Comparison of ENCODE assay signal across 27 mouse cellular contexts in genomic region chr1:155520285-155520684, GRCm38 (mm10).
"Had no signal": no experiment of that assay in that cellular context is flagged by ENCODE, and none has a peak within 500 bp of the region (broad histone marks: within the 10 kb centered on the region; RNA-seq: fewer than 3 reads in every experiment).

No protein-coding gene starts in this region.

- DNase-seq: gastrocnemius, adult 2 months; gastrocnemius, postnatal 10 days; gastrocnemius, postnatal 25 days; heart, adult 18-20 months; heart, postnatal 10 days; heart, postnatal 4 days; kidney, adult 18-20 months; kidney, adult 8-10 months; kidney, postnatal 10 days; kidney, postnatal 25 days; kidney, postnatal 4 days; layer of hippocampus, adult 9-11 months; layer of hippocampus, postnatal 36 days; left cerebral cortex, postnatal 4 days had no signal

- H3K27ac ChIP-seq: gastrocnemius, adult 2 months; heart, embryonic 10.5 days; hindbrain, embryonic 10.5 days; hindbrain, embryonic 12.5 days; hindbrain, embryonic 14.5 days; intestine, embryonic 15.5 days; limb, embryonic 13.5 days; limb, embryonic 15.5 days; liver, embryonic 12.5 days; liver, embryonic 14.5 days had no signal

- H3K36me3 ChIP-seq: heart, embryonic 10.5 days; heart, embryonic 12.5 days; hindbrain, embryonic 10.5 days; hindbrain, embryonic 12.5 days; intestine, embryonic 15.5 days; limb, embryonic 13.5 days; limb, embryonic 15.5 days; liver, embryonic 12.5 days had no signal

- H3K4me2 ChIP-seq: heart, embryonic 12.5 days; hindbrain, embryonic 12.5 days; hindbrain, embryonic 14.5 days; intestine, embryonic 15.5 days; limb, embryonic 13.5 days; limb, embryonic 15.5 days; liver, embryonic 12.5 days had no signal

- H3K9ac ChIP-seq: heart, embryonic 12.5 days; hindbrain, embryonic 12.5 days; hindbrain, embryonic 14.5 days; intestine, embryonic 15.5 days; limb, embryonic 13.5 days; limb, embryonic 15.5 days; liver, embryonic 12.5 days; liver, embryonic 14.5 days had no signal

- H3K4me3 ChIP-seq: gastrocnemius, adult 2 months; heart, embryonic 10.5 days; heart, embryonic 12.5 days; hindbrain, embryonic 10.5 days; hindbrain, embryonic 12.5 days; intestine, embryonic 15.5 days; limb, embryonic 13.5 days; limb, embryonic 15.5 days; liver, embryonic 12.5 days had no signal

- H3K27me3 ChIP-seq: heart, embryonic 12.5 days; hindbrain, embryonic 12.5 days; intestine, embryonic 15.5 days; limb, embryonic 13.5 days; limb, embryonic 15.5 days; liver, embryonic 12.5 days had no signal

- H3K9me3 ChIP-seq: heart, embryonic 10.5 days; intestine, embryonic 15.5 days; limb, embryonic 15.5 days; liver, embryonic 12.5 days had no signal

- ATAC-seq: hindbrain, embryonic 16.5 days; inflammation-experienced regulatory T-cells, adult 6 months; intestine, embryonic 15.5 days; intestine, postnatal 0 days; liver, embryonic 12.5 days had no signal

- H3K4me1 ChIP-seq: intestine, embryonic 15.5 days; limb, embryonic 13.5 days; limb, embryonic 15.5 days; liver, embryonic 12.5 days had no signal
